Mouse (Mus musculus) forebrain, embryonic 11.5 days (tissue): ENCODE results near the gene Clca2. TPM values are rescaled to one million over a fixed set of nuclear protein-coding genes. Genes with fewer than 3 reads are reported as not detected.
A peak's percentile ranks its signal among the peaks of the same experiment; 100 is the strongest.
"Not testable (repeated sequence)": the region's sequence is repeated elsewhere in the genome, so short reads cannot be mapped to it uniquely, and the experiment has no call there.

Experiments
- ATAC-seq: fragments of 200-750 bp; cut with Nextera tagmentation; replicated peaks from 2 replicates; pipeline ENCODE4 v1.8.0; 2017; ENCODE audit warnings: moderate TSS enrichment; ENCODE audit not compliant: low FRiP score
- DNase-seq: peaks from one replicate; pipeline ENCODE4 v3.0.0-alpha.2; 2017; ENCODE audit warnings: low spot score
- H3K27ac ChIP-seq: fragments of 300-500 bp; sonication (generic); 2 replicates; pipeline ENCODE4 v1.5.1; 2014; ENCODE audit warnings: low read depth, low read length
- H3K27me3 ChIP-seq: fragments of 300-500 bp; sonication (generic); 2 replicates; pipeline ENCODE4 v1.6.1; 2014; ENCODE audit warnings: mild to moderate bottlenecking, low read length, mixed read lengths; ENCODE audit not compliant: control insufficient read depth, insufficient read depth
- H3K36me3 ChIP-seq: fragments of 300-500 bp; sonication (generic); 2 replicates; pipeline ENCODE4 v1.6.1; 2014; ENCODE audit warnings: mild to moderate bottlenecking, low read length, moderate library complexity, mixed read lengths; ENCODE audit not compliant: control insufficient read depth, insufficient read depth
- H3K4me1 ChIP-seq: fragments of 300-500 bp; sonication (generic); replicated peaks from 2 replicates; pipeline ENCODE4 v1.6.1; 2014; ENCODE audit warnings: low read length, mixed read lengths; ENCODE audit not compliant: control insufficient read depth, insufficient read depth
- H3K4me2 ChIP-seq: fragments of 300-500 bp; sonication (generic); 2 replicates; pipeline ENCODE4 v1.6.1; 2014; ENCODE audit warnings: low read depth, mild to moderate bottlenecking, low read length, moderate library complexity, mixed read lengths; ENCODE audit not compliant: severe bottlenecking
- H3K4me3 ChIP-seq: fragments of 300-500 bp; sonication (generic); 2 replicates; pipeline ENCODE4 v1.5.1; 2014; ENCODE audit warnings: low read depth, low read length
- H3K9ac ChIP-seq: fragments of 300-500 bp; sonication (generic); 2 replicates; pipeline ENCODE4 v1.6.1; 2014; ENCODE audit warnings: low read length
- H3K9me3 ChIP-seq: fragments of 300-500 bp; sonication (generic); 2 replicates; pipeline ENCODE4 v1.6.1; 2016; ENCODE audit warnings: low read length, mixed read lengths; ENCODE audit not compliant: control insufficient read depth
- WGBS: fragments of 180-500 bp; shearing (Covaris S2); extraction: QIAGEN DNeasy Blood & Tissue Kit; methylation state at CpG from one replicate; pipeline ENCODE4 v1.1.7; 2014; 5-methylcytosine and 5-hydroxymethylcytosine counted together
- polyA plus RNA-seq: library from polyadenylated mRNA; unstranded; fragments of >200 nt; fragmentation: Nextera tagmentation; extraction: Ambion mirVana; gene quantifications from 2 replicates; pipeline ENCODE4 v1.2.1, GENCODE M21; 2014

Gene Clca2
- polyA plus RNA-seq, 1 experiment from 2014 or later: 0.13 TPM

- H3K9me3 ChIP-seq: no peaks in the 10 kb centered on the region
- no peak overlapping the region for H3K9ac ChIP-seq
- DNase-seq (no peak), ATAC-seq (no peak)
- no peaks in the 10 kb centered on the region for H3K4me1 ChIP-seq
- no peaks in the 10 kb centered on the region for H3K36me3 ChIP-seq
- no peak overlapping the region for H3K27ac ChIP-seq
- H3K27me3 ChIP-seq: no peaks in the 10 kb centered on the region
- no peak overlapping the region for H3K4me2 ChIP-seq
- no peak overlapping the region for H3K4me3 ChIP-seq
- 82% methylated on average over 4 of the region's 4 CpGs for WGBS
Observed at GRCm38 (mm10) chr3:145068964-145069363, 30.3 kb downstream of the Clca2 start.

- not testable (repeated sequence) for H3K4me2 ChIP-seq, H3K27me3 ChIP-seq, H3K9ac ChIP-seq, H3K27ac ChIP-seq, ATAC-seq, H3K4me1 ChIP-seq, H3K9me3 ChIP-seq, H3K36me3 ChIP-seq, DNase-seq, H3K4me3 ChIP-seq
- whole genome bisulfite sequencing: 94% methylated on average over 3 of the region's 3 CpGs
Observed at GRCm38 (mm10) chr3:145055138-145055537, 44.1 kb downstream of the Clca2 start.

- Histone ChIP-seq H3K36me3 (no peaks in the 10 kb centered on the region), H3K9ac (no peak overlapping the region), H3K4me1 (no peaks in the 10 kb centered on the region), H3K27me3 (no peaks in the 10 kb centered on the region), H3K4me2 (no peak overlapping the region), H3K27ac (no peak overlapping the region), H3K9me3 (no peaks in the 10 kb centered on the region), H3K4me3 (no peak overlapping the region)
- DNase-seq (no peak), ATAC-seq (no peak)
- 86% methylated on average over 3 of the region's 3 CpGs for WGBS
Observed at GRCm38 (mm10) chr3:145049820-145050219, 49.4 kb downstream of the Clca2 start.

- 79% methylated on average over 3 of the region's 3 CpGs for WGBS
- no peak for ATAC-seq
- no peak overlapping the region for H3K9ac ChIP-seq
- no peak overlapping the region for H3K4me2 ChIP-seq
- no peaks in the 10 kb centered on the region for H3K4me1 ChIP-seq
- no peak overlapping the region for H3K4me3 ChIP-seq
- DNase-seq: no peak
- H3K27me3 ChIP-seq: no peaks in the 10 kb centered on the region
- no peaks in the 10 kb centered on the region for H3K9me3 ChIP-seq
- H3K27ac ChIP-seq: no peak overlapping the region
- H3K36me3 ChIP-seq: no peaks in the 10 kb centered on the region
Observed at GRCm38 (mm10) chr3:145038813-145039212, 60.4 kb downstream of the Clca2 start.

GRCm38 (mm10) chr3:145032676-145033075, 66.6 kb downstream of the Clca2 start, which contains the start of gene Clca1:
Gene Clca1 (minus strand): TSS chr3:145032776.
- Histone ChIP-seq H3K4me3 (no peak within 1 kb of the TSS), H3K36me3 (no peaks in the 10 kb centered on the region), H3K27me3 (no peaks in the 10 kb centered on the region), H3K9ac (no peak within 1 kb of the TSS), H3K9me3 (no peaks in the 10 kb centered on the region), H3K4me1 (no peaks in the 10 kb centered on the region), H3K4me2 (no peak within 1 kb of the TSS), H3K27ac (no peak within 1 kb of the TSS)
- DNase-seq (no peak), ATAC-seq (no peak)

- 73% methylated on average over 3 of the region's 3 CpGs for WGBS
- no peak for ATAC-seq
Observed at GRCm38 (mm10) chr3:145028036-145028435, 71.2 kb downstream of the Clca2 start.

GRCm38 (mm10) chr3:145026750-145027149, 72.5 kb downstream of the Clca2 start:
- H3K9ac ChIP-seq: no peak overlapping the region
- H3K27me3 ChIP-seq: no peaks in the 10 kb centered on the region
- H3K36me3 ChIP-seq: no peaks in the 10 kb centered on the region
- no peaks in the 10 kb centered on the region for H3K9me3 ChIP-seq
- H3K4me1 ChIP-seq: no peaks in the 10 kb centered on the region
- ATAC-seq (no peak), DNase-seq (peak; percentile 67)
- no peak overlapping the region for H3K27ac ChIP-seq
- no peak overlapping the region for H3K4me3 ChIP-seq
- 33% methylated on average over 3 of the region's 3 CpGs for WGBS
- H3K4me2 ChIP-seq: no peak overlapping the region

More at GRCm38 (mm10) chr3:145028036-145028435, 71.2 kb downstream of the Clca2 start:
- Histone ChIP-seq H3K27me3 (no peaks in the 10 kb centered on the region), H3K9me3 (no peaks in the 10 kb centered on the region), H3K27ac (no peak overlapping the region), H3K4me3 (no peak overlapping the region), H3K9ac (no peak overlapping the region), H3K4me1 (no peaks in the 10 kb centered on the region), H3K36me3 (no peaks in the 10 kb centered on the region), H3K4me2 (no peak overlapping the region)
- DNase-seq: no peak

Other genes with a start within 250 kb of the Clca2 start
- gene Clca4b, start 166.9 kb downstream of the Clca2 start, polyA plus RNA-seq: not detected in 2 replicates
- gene Clca4a, start 124.4 kb downstream of the Clca2 start, polyA plus RNA-seq: not detected in 2 replicates
- gene Clca1, start 66.7 kb downstream of the Clca2 start, polyA plus RNA-seq: not detected in 2 replicates
- gene Odf2l, start 19.1 kb upstream of the Clca2 start, polyA plus RNA-seq: 25.4 and 31.1 TPM in 2 replicates
- 0.25 and 0.61 TPM in 2 replicates for gene Col24a1, start 193.0 kb upstream of the Clca2 start, polyA plus RNA-seq